Mouse (Mus musculus): Measurements from ENCODE around the gene Slc6a16.

The Slc6a16 gene

DNA sequence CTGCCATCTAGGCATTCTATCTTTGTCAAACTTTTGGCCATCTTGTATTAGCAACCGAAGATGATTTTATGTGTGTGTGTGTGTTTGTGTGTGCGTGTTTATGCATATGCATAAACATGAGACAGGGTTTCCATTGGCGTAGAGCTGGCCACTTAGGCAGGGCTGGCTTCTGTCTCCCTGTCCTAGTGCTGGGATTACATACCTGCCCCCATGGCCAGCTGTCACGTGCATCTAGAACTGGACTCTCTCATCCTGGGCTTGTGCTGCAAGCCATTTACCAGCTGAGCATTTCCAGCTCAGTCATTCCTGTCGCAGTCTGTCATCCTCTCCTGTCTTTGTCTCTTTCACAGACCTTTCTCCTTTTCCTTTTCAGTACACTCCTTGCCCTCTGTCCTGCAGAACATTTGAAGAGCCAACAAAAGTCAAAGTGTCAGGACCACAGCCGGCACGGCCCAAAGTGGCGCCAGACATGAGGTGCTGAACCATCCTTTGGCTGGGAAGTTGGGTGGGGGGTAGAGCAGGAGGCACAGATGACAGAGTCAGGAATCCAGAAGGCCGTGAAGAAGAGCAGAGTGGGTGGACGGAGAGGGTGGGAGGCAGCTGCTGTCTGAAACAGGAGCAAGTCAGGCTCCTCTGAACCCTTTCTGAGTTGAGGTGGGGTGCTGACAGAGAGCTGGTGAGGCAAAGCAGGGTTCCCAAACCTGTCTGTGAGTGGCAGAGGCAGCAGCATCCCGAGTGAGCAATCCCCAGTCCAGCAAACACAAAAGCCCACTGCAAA, 16.4 kb downstream of the Slc6a16 start:
- DNase-seq, result no peak

DNA sequence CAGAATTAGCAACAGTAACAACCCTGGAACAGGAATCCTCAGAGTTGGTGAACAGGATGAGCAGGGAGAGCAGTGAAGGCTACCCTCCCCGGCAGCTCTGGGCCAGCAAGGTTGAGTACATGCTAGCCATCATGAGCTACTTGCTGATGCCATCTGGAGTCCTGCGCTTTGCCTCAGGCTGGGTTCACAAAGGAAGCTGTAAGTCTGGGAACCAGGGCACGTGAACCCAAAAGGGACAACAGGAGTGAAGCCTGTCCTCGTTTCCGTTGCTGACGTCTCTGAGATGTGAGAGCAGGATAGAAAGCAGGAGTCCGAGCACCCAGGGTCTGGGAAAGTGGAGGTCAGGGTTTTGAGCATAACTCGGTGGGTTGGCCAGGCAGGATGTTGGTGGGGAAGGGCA, 18.4 kb downstream of the Slc6a16 start:
- DNase-seq, result no peak

DNA sequence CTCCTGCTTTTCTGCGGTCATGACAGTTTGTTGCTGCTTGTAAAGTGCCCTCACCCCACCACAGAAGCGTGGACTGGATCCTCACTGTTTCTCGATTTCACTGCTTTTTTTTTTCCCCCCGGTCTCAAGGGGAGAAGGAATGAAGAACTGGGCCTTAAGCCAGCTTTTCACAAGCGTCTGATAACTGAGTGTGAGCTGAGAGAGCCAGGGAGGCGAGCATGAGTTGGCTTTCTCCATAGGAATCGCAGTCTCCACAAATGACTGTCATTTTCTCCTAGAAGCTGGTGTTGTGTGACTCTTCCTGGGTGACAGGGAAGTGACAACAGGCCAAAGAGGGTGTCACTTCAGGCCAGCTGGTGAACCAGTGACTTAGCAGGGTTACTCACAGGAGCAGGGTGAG, 21.4 kb downstream of the Slc6a16 start:
- DNase-seq, result no peak

DNA sequence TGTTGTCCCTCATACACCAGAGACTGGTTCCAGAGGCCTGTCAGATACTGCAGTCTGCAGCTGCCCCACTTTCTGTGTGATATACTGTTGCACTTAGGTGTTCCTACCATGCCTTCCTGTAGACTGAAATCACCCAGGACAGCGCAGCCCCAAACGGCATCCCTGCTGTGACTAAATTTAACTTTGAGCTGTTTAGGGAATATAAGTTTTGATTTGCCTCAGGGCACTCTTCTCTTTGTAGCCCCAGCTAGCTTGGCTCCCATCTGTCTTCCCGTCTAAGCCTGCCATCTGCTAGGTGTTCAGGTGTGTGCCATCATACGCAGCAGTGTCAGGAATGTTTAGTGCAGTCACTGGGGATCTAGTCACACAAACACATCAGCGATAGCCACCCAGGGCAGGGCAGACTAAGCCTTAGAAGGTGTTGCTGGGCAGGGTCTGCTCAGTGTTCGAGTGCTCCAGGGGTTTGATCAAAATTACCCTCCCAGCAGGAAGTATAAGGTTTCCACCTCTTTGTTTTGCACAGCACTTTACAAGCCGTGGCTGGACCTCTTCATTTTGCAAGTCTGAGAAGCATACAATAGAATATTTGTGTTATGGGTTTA, 22.2 kb downstream of the Slc6a16 start:
- no peak for DNase-seq

DNA sequence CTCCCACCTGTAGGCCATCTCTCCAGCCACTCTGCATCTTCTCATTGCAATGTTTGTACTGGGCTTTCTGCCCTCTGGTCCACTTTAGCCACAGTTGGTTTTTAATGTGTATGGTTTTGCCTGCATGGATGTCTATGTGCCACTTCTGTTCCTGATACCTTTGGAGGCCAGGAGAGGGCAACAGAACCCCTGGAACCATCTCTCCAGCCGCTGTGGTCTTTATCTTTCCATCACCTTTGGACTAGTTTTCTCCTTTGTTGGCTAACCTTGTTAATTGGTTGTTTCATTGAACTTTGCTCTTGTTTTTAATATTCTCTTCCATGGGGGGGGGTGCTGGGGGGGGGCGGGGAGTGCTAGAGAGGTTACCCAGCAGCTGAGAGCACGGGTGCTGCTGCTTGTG, 23.5 kb downstream of the Slc6a16 start:
- no peak for DNase-seq

DNA sequence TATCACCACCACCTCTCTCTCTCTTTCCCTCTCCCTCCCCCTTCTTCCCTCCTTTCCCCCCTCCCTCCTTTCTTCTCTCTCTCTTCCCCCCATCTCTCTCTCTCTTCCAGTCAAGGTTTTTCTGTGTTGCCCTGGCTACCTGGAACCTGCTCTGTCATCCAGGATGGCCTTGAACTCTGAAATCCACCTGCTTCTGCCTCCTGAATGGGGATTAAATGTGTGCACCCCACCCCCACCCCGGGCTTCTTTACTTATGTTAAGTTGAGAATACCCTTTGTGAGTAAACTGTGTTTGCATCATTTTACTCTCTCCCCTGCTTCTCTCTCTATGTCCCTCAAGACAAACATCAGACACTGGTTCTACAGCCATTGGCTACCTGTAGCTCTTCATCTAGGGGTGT, 24.6 kb downstream of the Slc6a16 start:
- no peak for DNase-seq

DNA sequence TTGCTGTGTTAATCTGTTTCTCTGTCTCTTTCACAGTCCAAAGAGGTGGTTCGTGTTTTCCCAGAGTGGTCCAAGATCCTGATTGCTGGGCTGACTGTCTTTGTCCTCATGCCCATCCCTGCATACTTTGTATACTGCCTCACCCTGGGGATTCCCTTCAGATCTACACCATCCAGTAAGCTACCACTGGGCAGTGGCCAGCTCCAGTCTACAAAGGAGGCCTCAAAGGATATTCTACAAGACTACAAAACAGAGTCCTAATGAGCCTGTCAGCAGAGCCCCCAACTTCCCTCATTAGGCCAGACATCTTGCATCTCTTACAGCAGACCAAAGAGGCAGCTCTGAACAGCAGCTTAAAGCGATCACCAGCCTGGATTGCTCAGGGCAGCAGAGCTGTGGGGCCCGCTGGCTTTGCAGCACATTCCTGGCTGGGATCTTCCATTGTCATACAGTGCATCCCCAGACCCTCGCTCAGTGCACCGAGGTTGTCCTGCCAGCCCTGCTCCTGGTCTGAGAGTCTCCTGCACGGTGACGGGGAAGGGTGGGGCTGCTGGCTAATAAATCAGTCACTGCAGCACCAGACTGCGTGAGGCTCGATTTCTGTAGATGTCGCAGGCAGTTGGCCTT, 32.0 kb downstream of the Slc6a16 start:
- no peak for DNase-seq

DNA sequence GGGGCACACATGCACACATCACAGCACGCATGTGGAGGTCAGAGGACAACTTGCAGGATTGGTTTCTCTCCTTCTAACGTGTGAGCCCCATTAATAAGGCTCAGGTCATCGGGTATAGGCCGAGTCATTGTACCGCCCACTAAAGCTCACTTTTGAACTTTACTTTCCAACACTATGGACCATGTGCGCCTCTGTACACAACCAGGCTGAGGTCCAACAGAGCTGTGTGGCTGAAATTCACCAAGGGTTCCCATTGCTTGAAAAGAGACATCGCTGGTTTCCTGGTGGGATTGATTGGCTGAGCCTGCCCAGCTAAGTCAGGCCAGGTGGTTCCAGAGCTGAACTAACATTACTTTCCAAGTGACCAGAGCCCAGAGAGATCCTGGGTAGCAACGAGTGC, 32.8 kb downstream of the Slc6a16 start:
- no peak for DNase-seq

DNA sequence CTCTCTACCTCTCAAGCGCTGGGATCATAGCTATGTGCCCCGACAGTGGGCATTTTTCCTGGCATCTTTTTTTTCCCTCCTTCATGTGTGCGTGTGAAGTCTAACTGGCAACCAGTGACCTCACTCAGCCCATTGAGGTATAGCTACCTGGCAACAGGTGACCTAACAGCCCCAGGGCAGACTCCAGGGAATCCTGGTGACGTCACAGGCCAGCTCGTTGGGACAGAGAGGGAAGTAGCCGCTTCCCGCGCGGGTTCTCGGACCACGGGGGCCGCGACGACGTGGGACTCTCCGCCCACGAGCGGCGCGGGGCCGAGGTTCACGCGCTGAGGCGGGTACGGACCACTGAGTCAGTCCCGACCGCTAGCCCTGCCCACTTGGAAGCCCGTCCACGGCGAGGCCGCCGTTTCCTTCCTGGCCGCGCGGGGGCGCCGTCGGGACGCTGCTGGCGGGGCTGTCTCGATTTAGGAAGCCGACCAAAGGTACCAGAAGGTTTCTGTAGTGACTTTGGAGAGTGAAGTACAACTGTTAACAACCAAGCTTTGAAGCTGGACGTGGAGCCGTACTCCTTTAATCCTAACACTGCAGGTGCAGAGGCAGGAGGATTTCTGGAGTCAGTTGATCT, 36.4 kb downstream of the Slc6a16 start, which contains the start of gene Slc6a21:
TSS of gene Slc6a21 (plus strand) at position 378 of the 625 bp plus-strand sequence.
- peak; percentile 64 for DNase-seq

DNA sequence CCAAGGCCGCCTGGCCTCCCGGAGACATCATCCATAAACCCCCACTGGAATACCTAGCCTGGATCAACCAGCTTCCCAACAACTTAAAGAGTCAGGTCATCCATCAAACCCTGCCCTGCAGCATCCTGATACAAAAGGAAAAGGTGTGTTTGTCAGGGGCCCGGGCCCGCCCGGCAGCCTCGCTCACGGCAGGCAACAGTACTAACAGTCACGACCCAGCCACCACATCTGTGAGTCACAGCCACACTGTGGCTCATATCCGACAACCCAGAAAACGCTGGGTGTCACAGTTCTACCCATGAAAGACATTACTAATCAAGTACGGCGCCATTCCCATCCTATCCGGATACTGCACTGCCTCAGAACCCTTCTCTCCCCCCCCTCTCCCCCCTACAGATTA, 45.6 kb downstream of the Slc6a16 start:
- peak; percentile 1 for DNase-seq

DNA sequence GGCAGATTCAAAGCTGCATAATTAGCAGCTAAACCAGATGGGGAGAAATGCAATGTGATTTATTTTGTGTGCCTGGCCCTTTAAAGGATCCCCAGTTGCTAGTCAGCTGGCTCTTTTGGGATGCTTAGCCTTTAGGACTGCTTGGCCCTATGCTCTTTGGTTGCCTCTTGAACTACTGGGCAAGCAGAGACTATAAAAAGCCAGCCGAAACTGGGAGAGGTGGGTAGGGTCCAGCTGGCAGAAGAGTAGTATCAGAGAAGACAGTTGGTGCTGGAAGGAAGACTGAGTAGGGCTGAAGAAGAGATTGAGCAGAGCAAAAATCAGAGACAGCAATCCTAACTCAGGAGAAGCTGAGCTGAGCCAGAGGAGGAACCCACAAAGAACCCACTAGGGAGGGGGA, 55.7 kb downstream of the Slc6a16 start:
- DNase-seq, result no peak

DNA sequence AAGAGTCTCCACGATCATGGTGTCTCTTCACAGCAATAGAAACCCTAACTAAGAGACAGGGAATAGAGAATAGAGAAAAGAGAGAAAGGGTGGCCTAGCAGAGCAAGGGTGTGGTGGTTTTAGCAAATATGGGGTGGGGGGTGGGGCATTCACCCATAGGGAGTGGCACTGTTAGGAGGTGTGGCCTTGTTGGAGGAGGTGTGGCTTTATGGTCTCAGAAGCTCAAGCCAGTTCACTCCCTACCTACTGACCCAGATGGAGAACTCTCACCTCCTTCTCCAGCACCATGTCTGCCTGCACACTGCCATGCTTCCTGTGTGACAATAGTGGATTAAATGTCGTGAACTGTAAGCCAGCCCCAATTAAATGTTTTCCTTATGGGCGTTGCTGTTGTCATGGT, 56.7 kb downstream of the Slc6a16 start:
- DNase-seq, result no peak

DNA sequence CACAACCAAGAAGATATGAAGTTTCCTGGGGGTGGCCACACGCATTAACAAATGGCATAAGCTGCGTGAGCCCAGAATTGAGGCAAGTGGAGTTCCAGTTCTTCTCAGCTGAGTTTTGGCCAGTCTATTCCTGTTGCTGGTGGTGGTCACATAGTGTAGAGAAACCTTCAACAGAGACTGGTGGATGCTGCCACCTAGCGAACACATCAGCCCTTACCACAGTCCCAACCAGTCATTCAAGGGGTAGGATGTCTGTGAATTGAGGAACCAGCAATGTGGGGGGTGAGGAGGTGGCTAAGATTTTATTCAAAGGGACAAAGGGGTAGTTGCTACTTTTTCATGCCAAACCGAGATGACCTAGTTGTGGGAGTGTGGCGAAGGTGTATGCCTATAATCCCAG, 58.9 kb downstream of the Slc6a16 start:
- DNase-seq, result peak; percentile 79

DNA sequence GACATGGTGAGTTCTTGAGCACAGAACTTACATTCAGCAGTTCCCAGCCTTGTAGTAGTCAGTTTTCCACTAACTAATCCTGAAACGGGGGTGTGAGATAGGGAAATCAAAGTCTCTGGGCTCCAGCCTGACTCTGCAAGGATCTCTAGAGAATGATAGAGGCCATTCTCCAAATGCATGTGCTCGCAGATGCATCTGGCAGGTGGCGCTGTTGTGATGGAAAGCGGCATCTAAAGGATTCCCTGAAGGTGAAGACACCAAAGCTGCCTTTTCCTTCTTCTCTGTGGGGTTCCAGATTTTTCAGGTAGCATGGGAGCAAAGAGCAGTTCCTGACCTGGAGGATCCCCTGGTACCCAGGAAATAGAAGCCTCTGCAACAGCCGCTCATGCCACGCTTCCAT, 59.4 kb downstream of the Slc6a16 start:
- DNase-seq, result peak; percentile 82

DNA sequence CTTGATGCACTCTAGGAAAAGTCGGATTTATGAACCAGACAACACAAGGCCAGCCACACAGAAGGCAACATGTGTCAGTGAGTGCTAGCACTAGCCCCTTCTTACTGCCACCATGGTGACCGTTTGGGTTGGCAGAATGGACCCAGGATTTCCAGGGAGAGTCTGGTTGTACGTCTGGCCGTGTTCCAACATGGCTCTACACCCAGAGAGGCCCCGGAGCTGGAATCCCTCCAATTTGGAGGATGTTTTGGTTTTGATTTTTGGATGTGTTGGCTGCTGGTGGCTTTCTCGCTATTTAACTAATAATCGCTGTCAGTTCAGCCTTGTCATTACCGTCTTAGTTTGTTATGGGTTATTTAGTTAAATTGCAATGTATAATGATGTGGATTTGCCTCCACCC, 61.7 kb downstream of the Slc6a16 start:
- no peak for DNase-seq

DNA sequence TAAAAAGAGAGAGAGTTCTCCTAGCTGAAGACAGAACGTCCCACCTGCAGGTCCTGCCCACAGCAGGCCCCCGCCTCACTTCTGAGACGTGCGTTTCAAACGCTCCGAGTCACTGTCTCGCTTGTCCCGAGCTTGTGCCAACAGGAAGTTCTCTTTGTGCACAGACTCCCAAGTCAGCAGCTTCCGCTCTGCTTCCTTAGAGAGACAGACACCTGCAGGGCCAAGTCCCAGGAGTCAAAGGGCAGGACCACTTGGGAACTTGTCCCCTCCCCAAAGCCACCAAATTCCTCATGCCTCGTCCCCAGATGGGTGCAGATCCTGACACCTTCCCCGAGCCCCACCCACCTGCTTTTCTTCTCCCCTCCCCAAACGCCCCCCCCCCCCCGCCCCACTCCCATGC, 64.0 kb downstream of the Slc6a16 start:
- no peak for DNase-seq

DNA sequence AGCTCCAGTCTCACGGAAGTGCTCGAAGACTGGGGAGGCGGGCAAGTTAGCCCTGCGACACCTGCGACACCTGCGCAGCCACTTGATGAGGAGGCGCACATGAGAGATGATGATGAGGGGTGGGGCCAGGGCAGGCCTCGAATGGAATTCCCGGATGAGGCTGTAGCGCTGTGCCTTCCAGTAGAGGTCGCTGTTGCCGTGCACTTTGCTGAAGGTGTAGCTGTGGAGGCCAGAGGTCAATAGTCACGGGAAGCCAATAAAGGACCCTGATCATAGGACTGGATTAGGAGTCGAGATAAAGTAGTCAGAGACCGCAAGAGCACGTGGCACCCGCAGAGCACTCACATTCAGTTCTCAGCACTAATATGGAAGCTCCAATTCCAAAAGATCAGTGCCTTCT, 64.4 kb downstream of the Slc6a16 start:
- peak; percentile 69 for DNase-seq

DNA sequence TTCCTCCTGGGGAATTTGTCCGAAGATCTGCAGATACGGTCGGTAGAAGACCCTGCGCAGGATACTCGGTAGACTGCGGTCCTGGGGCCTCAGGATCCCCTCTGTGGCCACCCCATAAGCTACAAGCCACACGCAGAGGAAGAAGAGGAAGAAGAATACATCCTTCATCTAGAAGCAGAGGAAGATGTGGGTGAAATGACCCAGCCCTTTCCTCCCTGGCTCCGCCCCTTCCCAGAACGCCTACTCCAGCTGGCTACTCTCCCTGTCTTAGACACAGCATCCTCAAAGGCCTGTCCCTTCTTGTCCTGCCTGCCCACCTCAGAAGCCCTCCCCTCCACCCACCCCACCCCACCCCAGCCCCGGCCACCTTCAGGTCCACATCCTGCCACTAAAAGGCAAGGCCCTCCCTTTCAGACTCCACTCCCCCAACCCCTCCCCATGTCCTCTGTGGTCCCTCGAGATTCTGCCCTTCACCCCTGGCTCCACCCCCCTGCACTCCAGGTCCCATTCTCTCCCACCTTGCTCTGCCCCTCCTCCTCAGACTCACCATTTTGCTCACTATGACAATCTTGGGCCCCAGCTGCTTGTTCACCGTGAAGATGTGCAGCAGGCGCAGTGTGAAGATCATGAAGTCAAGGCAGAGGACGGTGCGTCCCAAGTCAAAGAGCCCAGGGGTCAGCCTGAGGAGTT, 67.8 kb downstream of the Slc6a16 start:
- no peak for DNase-seq

DNA sequence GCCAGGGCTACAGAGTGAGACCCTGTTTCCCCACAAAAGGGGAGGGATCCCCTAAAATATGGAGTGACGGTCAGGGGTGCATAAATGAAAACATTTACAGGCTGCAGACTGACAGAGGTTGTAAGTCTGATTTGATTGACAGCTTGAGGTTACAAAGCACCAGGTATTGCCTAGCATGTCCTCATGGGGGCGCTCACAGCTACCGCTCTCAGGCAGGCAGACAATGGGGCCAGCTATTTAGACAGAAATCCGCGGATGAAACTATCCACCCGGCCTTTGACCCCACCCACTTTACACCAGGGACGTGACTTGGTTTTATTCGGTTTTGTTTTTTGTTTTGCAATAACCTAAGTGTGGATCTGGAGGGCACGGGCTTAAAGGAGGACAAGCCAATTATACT, 68.6 kb downstream of the Slc6a16 start:
- DNase-seq, result peak; percentile 61

DNA sequence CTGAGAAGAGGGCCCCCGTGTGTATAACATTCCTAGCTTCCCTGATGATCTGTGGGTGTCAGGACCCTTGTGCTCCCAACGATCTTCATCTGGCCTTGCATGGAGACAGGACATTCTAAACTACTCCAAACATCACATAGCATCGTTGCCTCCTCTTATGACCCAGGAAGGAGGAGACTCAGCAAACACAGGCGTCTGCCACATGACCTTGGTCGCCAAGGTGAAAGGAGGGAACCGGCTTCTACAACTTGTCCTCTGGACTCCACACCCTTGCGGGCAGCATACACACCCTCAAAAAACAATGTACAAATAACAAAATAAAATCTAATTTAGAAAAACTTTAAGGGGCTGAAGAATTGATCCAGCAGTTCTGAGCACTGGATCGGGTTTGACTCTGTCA, 71.1 kb downstream of the Slc6a16 start:
- DNase-seq, result no peak

DNA sequence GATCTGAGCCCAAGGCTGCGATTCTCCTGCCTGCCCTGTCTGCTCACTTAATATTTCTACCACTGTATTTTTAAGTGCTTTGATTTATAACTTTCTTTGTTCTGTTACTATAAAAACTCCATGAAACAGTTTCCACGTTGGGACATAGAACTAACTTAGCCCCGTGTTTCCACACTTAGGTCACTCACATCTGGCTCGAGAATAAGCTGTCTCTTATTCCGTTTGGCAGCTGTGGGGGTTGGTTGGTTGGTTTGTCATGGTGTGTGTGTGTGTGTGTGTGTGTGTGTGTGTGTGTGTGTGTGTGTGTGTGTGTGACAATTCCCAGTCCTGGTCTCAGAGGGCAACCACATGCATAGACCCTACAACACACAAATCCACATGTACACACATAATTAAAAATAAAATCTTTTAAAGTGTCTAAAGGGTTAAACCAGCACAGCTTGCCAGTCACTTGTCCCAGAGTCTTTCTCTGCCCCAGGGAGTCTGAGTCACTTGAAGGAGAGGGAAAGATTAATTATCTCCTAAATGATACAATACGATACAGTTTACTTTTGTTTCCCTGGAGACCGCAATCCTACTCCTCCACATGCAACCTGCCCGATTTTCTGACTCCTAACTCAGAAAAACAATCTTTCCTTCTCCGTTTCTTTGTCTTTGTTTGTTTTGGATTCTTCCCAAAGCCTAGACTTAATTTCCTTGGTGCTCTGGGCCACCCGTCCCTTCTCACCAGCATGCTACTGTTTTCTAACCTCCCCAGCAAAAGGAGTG, 72.0 kb downstream of the Slc6a16 start:
- no peak for DNase-seq

DNA sequence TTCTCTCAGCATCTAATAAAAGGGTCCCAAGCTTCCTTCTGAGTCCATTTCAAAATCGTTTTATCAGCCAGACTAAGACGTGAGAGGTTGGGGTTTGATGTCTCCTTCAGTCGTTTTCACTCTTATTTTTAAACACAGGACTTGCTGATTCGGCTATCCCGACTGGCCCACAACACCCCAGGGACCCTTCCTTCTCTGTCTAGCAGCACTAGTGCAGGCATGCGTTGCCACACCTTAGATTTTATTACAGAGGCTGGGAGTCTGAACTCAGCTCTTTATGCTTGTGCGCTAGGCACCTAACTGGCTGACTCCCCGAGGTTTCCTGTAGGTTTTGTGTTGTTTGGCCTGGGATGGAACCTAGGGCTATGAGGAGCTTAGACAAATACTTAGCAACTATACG, 72.6 kb downstream of the Slc6a16 start:
- no peak for DNase-seq

Measured in right cerebral cortex, postnatal 14 days (tissue).